Mouse (Mus musculus) stomach, postnatal 0 days (tissue): ENCODE measurements around the gene Ttll8.

Source experiments
- CTCF ChIP-seq: IDR thresholded peaks from 2 replicates; pipeline ENCODE4 v1.5.1; 2016; ENCODE audit warnings: antibody characterized with exemption, low read depth, mild to moderate bottlenecking, moderate library complexity
- EP300 ChIP-seq: optimal IDR thresholded peaks from 2 replicates; pipeline ENCODE3; 2016; ENCODE audit warnings: antibody characterized with exemption

DNA sequence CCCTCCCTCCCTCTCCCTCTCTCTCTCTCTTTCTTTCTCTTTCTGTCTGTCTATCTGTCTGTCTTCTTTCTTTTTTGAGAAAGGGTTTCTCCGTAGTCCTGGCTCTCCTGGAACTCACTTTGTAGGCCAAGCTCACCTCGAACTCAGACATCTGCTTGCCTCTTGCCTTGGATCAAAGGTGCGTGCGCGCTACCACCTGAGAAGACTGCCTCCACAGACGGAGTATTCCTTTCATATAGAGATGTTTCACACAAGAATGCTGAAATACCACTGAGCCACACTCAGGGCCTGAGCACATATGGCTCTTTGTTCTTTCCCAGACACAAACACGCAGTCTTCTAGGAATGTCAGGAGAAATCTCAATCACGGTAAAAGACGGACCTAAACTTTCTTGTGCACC is 70.9 kb downstream of the Ttll8 start:
- TF ChIP-seq CTCF (no peak), EP300 (no peak)
